7 mouse cellular contexts compared by ENCODE assay signal in the genomic region with DNA sequence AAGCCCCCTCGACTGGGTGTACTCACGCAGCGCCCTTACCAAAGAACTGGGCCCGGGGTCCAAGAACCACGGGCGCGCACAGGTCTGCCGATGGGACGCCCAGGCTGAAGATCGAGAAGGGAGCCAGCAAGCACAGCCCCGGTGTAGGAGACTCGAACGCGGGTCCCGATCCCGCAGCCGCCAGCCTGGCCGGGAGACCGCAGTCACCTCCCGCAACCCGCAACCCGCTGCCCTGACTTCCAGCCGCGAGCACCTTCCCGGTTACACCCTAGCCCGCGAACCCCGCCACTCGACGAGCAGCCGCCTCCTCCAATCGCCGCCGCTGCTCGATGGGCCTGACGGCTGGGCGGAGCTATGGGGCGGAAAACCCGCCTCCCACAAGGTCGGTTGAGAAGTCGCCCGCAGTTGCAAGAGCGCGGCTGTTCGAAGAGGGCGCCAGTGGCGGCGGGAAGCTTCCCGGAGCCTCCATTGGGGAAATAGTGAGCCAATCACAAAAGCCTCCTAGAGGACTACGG. TPM values are rescaled to one million over a fixed set of nuclear protein-coding genes. Genes with fewer than 3 reads are reported as not detected.
DNase-seq lines count a peak whose midpoint lies in the region; ATAC-seq and TF ChIP-seq lines count a peak whose summit lies in the region.

A gene (minus strand): TSS at position 277 of the 515 bp plus-strand sequence.

- no peaks in the 10 kb centered on the region for H3K27me3 ChIP-seq in embryonic facial prominence, embryonic 10.5 days (replicated peaks; ENCODE audit: low read depth, poor library complexity, severe bottlenecking)
- no peaks in the 10 kb centered on the region for H3K27me3 ChIP-seq in intestine, postnatal 0 days (replicated peaks; ENCODE audit: control insufficient read depth, insufficient read depth, low read length)
- no peaks in the 10 kb centered on the region; the same call in 1 of the 2 replicates for H3K27me3 ChIP-seq in midbrain, embryonic 12.5 days
- no peaks in the 10 kb centered on the region for H3K27me3 ChIP-seq in small intestine, adult 2 months (ENCODE audit: control insufficient read depth, insufficient read depth, low read length)

- peaks cover 38% of the 10 kb centered on the region for H3K4me1 ChIP-seq in embryonic facial prominence, embryonic 10.5 days
- H3K4me1 ChIP-seq in intestine, postnatal 0 days (replicated peaks; ENCODE audit: control insufficient read depth, insufficient read depth, low read length), result no peaks in the 10 kb centered on the region
- peaks cover 24% of the 10 kb centered on the region for H3K4me1 ChIP-seq in midbrain, embryonic 12.5 days
- H3K4me1 ChIP-seq in small intestine, adult 2 months (ENCODE audit: control insufficient read depth, insufficient read depth, insufficient read length, low read length), result no peaks in the 10 kb centered on the region; the same call in 1 of the 2 replicates

- intact Hi-C loops in left cerebral cortex, postnatal 4 days (cut with DNase I), result no loop called here

- peak within 1 kb of the TSS; percentile 77 for H3K4me3 ChIP-seq in embryonic facial prominence, embryonic 10.5 days
- H3K4me3 ChIP-seq in intestine, postnatal 0 days (ENCODE audit: low read depth, low read length), result peak within 1 kb of the TSS; percentile 91
- H3K4me3 ChIP-seq in midbrain, embryonic 12.5 days, result peak within 1 kb of the TSS; percentile 84
- peak within 1 kb of the TSS; percentile 89 for H3K4me3 ChIP-seq in small intestine, adult 2 months (ENCODE audit: low read depth, low read length)

- H3K4me2 ChIP-seq in intestine, postnatal 0 days (replicated peaks; ENCODE audit: low read depth), result peak within 1 kb of the TSS; percentile 87
- peak within 1 kb of the TSS; percentile 64 for H3K4me2 ChIP-seq in midbrain, embryonic 12.5 days (replicated peaks)

- WGBS in embryonic facial prominence, embryonic 10.5 days, result under 1% methylated on average over 50 of the region's 50 CpGs
- WGBS in intestine, postnatal 0 days, result 0% methylated on average over 48 of the region's 50 CpGs
- WGBS in midbrain, embryonic 12.5 days, result under 1% methylated on average over 50 of the region's 50 CpGs
- under 1% methylated on average over 50 of the region's 50 CpGs for WGBS in small intestine, adult 2 months

- DNase-seq in adrenal gland, postnatal 10 days, result peak; percentile 98
- DNase-seq in embryonic facial prominence, embryonic 10.5 days (ENCODE audit: low spot score), result peak; percentile 98
- DNase-seq in gonadal fat pad, adult 2 months (ENCODE audit: low read depth), result peak; percentile 56
- peak; percentile 98 for DNase-seq in left cerebral cortex, postnatal 4 days

- H3K36me3 ChIP-seq in embryonic facial prominence, embryonic 10.5 days (replicated peaks), result peaks cover 8% of the 10 kb centered on the region
- H3K36me3 ChIP-seq in intestine, postnatal 0 days (ENCODE audit: control insufficient read depth, insufficient read depth), result peaks cover under 1% of the 10 kb centered on the region; the same call in 1 of the 2 replicates
- H3K36me3 ChIP-seq in midbrain, embryonic 12.5 days, result 0 out of 2 replicates have a peak, but pooled peaks cover 4% of the 10 kb centered on the region
- H3K36me3 ChIP-seq in small intestine, adult 2 months (ENCODE audit: control insufficient read depth, insufficient read depth, low read length), result 0 out of 2 replicates have a peak, but pooled peaks cover under 1% of the 10 kb centered on the region

- no peaks in the 10 kb centered on the region for H3K9me3 ChIP-seq in embryonic facial prominence, embryonic 10.5 days
- no peaks in the 10 kb centered on the region for H3K9me3 ChIP-seq in intestine, postnatal 0 days (ENCODE audit: control insufficient read depth)
- no peaks in the 10 kb centered on the region for H3K9me3 ChIP-seq in midbrain, embryonic 12.5 days

- H3K9ac ChIP-seq in intestine, postnatal 0 days (ENCODE audit: low read depth, low read length), result peak within 1 kb of the TSS; percentile 68
- H3K9ac ChIP-seq in midbrain, embryonic 12.5 days (replicated peaks), result peak within 1 kb of the TSS; percentile 72

- ATAC-seq in intestine, postnatal 0 days, result peak; percentile 99
- ATAC-seq in midbrain, embryonic 12.5 days (ENCODE audit: low FRiP score, low read depth), result peak; percentile 100

- peak within 1 kb of the TSS; percentile 85 for H3K27ac ChIP-seq in embryonic facial prominence, embryonic 10.5 days (replicated peaks)
- peak within 1 kb of the TSS; percentile 35; the same call in 1 of the 2 replicates for H3K27ac ChIP-seq in intestine, postnatal 0 days (ENCODE audit: low read depth, low read length)
- H3K27ac ChIP-seq in midbrain, embryonic 12.5 days (replicated peaks), result no peak within 1 kb of the TSS
- no peak within 1 kb of the TSS for H3K27ac ChIP-seq in small intestine, adult 2 months (ENCODE audit: insufficient read depth, low read depth, low read length)

- peak; percentile 39; the same call in 1 of the 2 replicates for TF ChIP-seq POLR2A in small intestine, adult 2 months (IDR thresholded peaks at IDR 0.05; ENCODE audit: low read depth, low read length)

- TF ChIP-seq CTCF in intestine, postnatal 0 days (IDR thresholded peaks at IDR 0.05; ENCODE audit: low read depth), result peak; percentile 66
- no peak; the same call in 1 of the 2 replicates for TF ChIP-seq CTCF in small intestine, adult 2 months (IDR thresholded peaks at IDR 0.05; ENCODE audit: extremely low read depth, insufficient read length, insufficient replicate concordance, low read depth, low read length)

RNA-seq across cellular contexts. Expression of the gene that starts here (rescaled TPM):
- total RNA-seq in adrenal gland, postnatal 10 days (2021), result 1 to 10 TPM; 4.1 to 5.1 TPM
- 11.5 and 12.4 TPM in 2 replicates for polyA plus RNA-seq in embryonic facial prominence, embryonic 10.5 days (2016; fragmentation: Nextera tagmentation; extraction: Ambion mirVana)
- polyA plus RNA-seq in gonadal fat pad, adult 2 months (2012; rRNA removed), result 1.2 TPM in 2 replicates
- polyA plus RNA-seq in intestine, postnatal 0 days (2015; fragmentation: Nextera tagmentation; extraction: Ambion mirVana), result 0.98 and 1.3 TPM in 2 replicates
- 1 to 10 TPM; 2.6 to 3.6 TPM for total RNA-seq in left cerebral cortex, postnatal 4 days (2021)
- polyA plus RNA-seq in midbrain, embryonic 12.5 days (2016; fragmentation: Nextera tagmentation; extraction: Ambion mirVana), result 8.8 and 9.5 TPM in 2 replicates
- polyA plus RNA-seq in small intestine, adult 2 months (2012; rRNA removed), result 0.32 and 0.82 TPM in 2 replicates

Comparison
In these comparisons a context has a peak if more than half of its experiments do, and no peak if none do; other contexts are left out.
1. H3K27ac ChIP-seq: peak in embryonic facial prominence, embryonic 10.5 days (single experiment) and intestine, postnatal 0 days (single experiment); none in midbrain, embryonic 12.5 days (single experiment) and small intestine, adult 2 months (single experiment).
2. Peak in every context shown above with its lines, with median percentiles within 50 percentile points of each other: DNase-seq and H3K4me3 ChIP-seq.